Mouse (Mus musculus): ENCODE measurements around the gene Poldip3. TPM values are rescaled to one million over a fixed set of nuclear protein-coding genes. Genes with fewer than 3 reads are reported as not detected.
A peak's percentile ranks its signal among the peaks of the same experiment; 100 is the strongest.

Poldip3 gene
- total and polyA plus RNA-seq, 3 experiments = 77.0 to 78.9 (median 77.2) TPM

DNA sequence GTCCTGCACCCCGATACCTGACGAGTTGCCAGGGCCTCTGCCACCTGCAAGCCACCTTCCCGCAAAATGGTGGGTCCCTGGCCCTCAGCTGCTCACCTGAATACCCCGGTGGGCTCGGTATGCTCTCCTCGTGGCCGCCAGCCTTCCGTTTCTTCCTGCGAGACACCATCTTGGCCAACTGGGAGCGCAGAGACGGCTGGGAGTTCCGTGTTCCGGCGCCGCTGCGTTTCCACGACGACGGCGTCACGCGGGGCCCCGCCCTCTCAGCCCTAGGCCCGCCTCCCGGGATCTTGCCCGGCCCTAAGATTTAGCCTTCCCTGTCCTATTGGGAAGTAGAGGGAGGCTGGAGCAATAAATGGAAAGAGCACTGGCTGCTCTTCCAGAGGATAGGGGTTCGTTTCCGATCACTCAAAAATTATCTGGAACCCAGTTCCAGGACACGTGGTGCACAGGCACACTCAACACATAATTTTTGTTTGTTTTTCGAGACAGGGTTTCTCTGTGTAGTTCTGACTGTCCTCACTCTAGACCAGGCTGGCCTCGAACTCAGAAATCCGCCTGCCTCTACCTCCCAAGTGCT is 26.5 kb downstream of the Poldip3 start, which contains the start of gene Rrp7a (continued):
- no peak for TF ChIP-seq GABPA (IDR thresholded peaks at IDR 0.05; ENCODE audit: insufficient replicate concordance, low read depth, low read length)
- TF ChIP-seq HCFC1 (IDR thresholded peaks at IDR 0.05; ENCODE audit: low read depth, low read length) = peak; percentile 80
- TF ChIP-seq BHLHE40 (IDR thresholded peaks at IDR 0.05; ENCODE audit: low read depth, low read length) = no peak
- no peak for TF ChIP-seq ZNF384 (IDR thresholded peaks at IDR 0.05; ENCODE audit: low read depth, low read length)
- TF ChIP-seq USF1 (IDR thresholded peaks at IDR 0.05; ENCODE audit: low read depth, low read length) = peak; percentile 48; the same call in 1 of the 2 replicates
- no peak for TF ChIP-seq JUN (IDR thresholded peaks at IDR 0.05; ENCODE audit: insufficient read depth, low read depth, low read length)
- no peak; the same call in 1 of the 2 replicates for TF ChIP-seq MAX (IDR thresholded peaks at IDR 0.05; ENCODE audit: low read length)
- peak; percentile 57; the same call in 1 of the 2 replicates for TF ChIP-seq TBP (conservative IDR thresholded peaks at IDR 0.05; ENCODE audit: low read depth, low read length)
- no peak for TF ChIP-seq NRF1 (IDR thresholded peaks at IDR 0.05; ENCODE audit: low read depth, low read length)
- no peak for TF ChIP-seq JUND (conservative IDR thresholded peaks at IDR 0.05; ENCODE audit: low read depth, low read length)
- no peak for TF ChIP-seq SMC3 (IDR thresholded peaks at IDR 0.05; ENCODE audit: low read depth, low read length)
- no peak for TF ChIP-seq MEF2A (IDR thresholded peaks at IDR 0.05; ENCODE audit: borderline replicate concordance, low read depth, low read length)
- no peak for TF ChIP-seq RAD21 (IDR thresholded peaks at IDR 0.05; ENCODE audit: low read depth, low read length)
- TF ChIP-seq RCOR1 (conservative IDR thresholded peaks at IDR 0.05; ENCODE audit: low read depth, low read length) = no peak

DNA sequence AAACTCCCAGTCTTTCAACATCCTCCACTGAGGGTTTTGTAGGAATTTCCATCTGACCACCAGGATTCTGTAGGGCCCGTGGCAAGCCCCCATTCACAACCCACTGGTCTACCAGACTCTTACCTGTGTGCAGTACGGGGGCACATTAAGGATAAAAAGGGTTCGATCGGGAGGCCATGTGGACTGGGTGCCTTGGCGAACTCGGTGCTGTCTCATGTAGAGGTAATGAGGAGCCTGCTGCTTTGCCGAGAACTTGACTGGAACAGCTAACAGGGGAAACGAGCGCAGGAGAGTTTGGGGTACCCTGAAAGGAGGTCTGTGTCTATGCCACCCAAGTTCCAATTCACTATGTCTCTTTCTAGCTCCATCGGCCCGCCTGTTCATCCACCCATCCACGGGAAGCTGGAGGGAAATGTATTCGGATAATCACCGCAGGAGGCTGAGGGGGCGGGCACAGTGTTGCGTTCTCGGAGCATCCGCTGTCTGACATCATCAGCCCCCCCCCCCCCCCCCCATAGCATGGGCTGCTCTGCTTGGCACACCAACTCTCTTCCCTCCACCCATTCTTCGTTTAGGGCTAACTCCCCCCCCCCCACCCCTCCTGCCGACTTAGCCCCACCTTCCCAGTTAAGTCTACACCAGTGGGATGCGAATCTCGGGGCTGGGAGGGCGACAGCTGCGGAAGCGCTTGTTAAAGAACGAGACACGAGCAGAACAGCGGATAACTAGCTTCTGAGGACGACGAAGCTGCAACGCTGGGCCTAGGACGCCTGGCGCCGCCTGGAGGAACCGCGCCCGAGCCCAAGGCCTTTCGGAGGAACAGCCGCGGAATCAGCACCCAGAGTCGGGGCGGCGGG is 27.2 kb downstream of the Poldip3 start:
- in situ Hi-C loops (cut with MboI; ENCODE audit: low pct_ligation_motif_present, low pct_unique_long_range_greater_than_20kb, low sequenced_read_pairs) (no loop called here), dilution Hi-C loops (cut with MboI; ENCODE audit: extremely low pct_ligation_motif_present, extremely low pct_unique_long_range_greater_than_20kb, low sequenced_read_pairs) (no loop called here)
- peak overlapping the region; percentile 85 for H3K9ac ChIP-seq (ENCODE audit: insufficient read depth, low read depth)
- H3K36me3 ChIP-seq (replicated peaks in 1 of 2; ENCODE audit: control insufficient read depth in 1 of 2, insufficient read depth in 1 of 2, low read length in 1 of 2) = peaks cover 49 to 69% of the 10 kb centered on the region in 2 experiments
- TF ChIP-seq GABPA (IDR thresholded peaks at IDR 0.05; ENCODE audit: insufficient replicate concordance, low read depth, low read length) (no peak), JUND (conservative IDR thresholded peaks at IDR 0.05; ENCODE audit: low read depth, low read length) (no peak), NELFE (IDR thresholded peaks at IDR 0.05; ENCODE audit: low read depth, low read length) (no peak), ZC3H11A (IDR thresholded peaks at IDR 0.05; ENCODE audit: low read depth, low read length) (no peak), ETS1 (conservative IDR thresholded peaks at IDR 0.05; ENCODE audit: low read depth, low read length) (no peak), ZKSCAN1 (IDR thresholded peaks at IDR 0.05; ENCODE audit: borderline replicate concordance, low read depth, low read length) (no peak), RAD21 (IDR thresholded peaks at IDR 0.05; ENCODE audit: low read depth, low read length) (no peak), CHD2 (IDR thresholded peaks at IDR 0.05; ENCODE audit: low read length) (no peak), PAX5 (IDR thresholded peaks at IDR 0.05; ENCODE audit: low read length) (no peak), E2F4 (IDR thresholded peaks at IDR 0.05; ENCODE audit: insufficient replicate concordance, low read depth, low read length) (no peak), BHLHE40 (IDR thresholded peaks at IDR 0.05; ENCODE audit: low read depth, low read length) (no peak), IRF4 (IDR thresholded peaks at IDR 0.05; ENCODE audit: low read depth, low read length) (no peak), MYC (IDR thresholded peaks at IDR 0.05; ENCODE audit: low read depth, low read length) (no peak), UBTF (IDR thresholded peaks at IDR 0.05; ENCODE audit: low read depth, low read length) (no peak), SMC3 (IDR thresholded peaks at IDR 0.05; ENCODE audit: low read depth, low read length) (no peak), USF2 (conservative IDR thresholded peaks at IDR 0.05; ENCODE audit: low read depth, low read length) (no peak), HCFC1 (IDR thresholded peaks at IDR 0.05; ENCODE audit: low read depth, low read length) (no peak), MAX (IDR thresholded peaks at IDR 0.05; ENCODE audit: low read length) (no peak)
- H3K27ac ChIP-seq (ENCODE audit: insufficient read depth, low read depth) = peak overlapping the region; percentile 84
- H3K79me2 ChIP-seq (replicated peaks; ENCODE audit: control insufficient read depth, extremely low read depth, insufficient read depth, poor library complexity, severe bottlenecking) = peaks cover 28% of the 10 kb centered on the region
- peaks cover 0 to 12% of the 10 kb centered on the region in 2 experiments; a peak in 2 of 4 replicates for H3K4me1 ChIP-seq (ENCODE audit: control insufficient read depth in 1 of 2, insufficient read depth in 2 of 2)
- no peaks in the 10 kb centered on the region for H3K9me3 ChIP-seq (replicated peaks; ENCODE audit: low read length)
- no peaks in the 10 kb centered on the region for H3K27me3 ChIP-seq (replicated peaks)
- DNase-seq (ENCODE audit: extremely low read depth) = peak; percentile 73
- H3K4me3 ChIP-seq (replicated peaks in 1 of 3; ENCODE audit: low read depth in 2 of 3, low read length in 2 of 3, poor library complexity in 1 of 3) = peak overlapping the region; percentile 90 to 96 (median 92)
- H3K4me2 ChIP-seq (ENCODE audit: insufficient read depth, low read depth, poor library complexity, severe bottlenecking) = peak overlapping the region; percentile 52; the same call in 1 of the 2 replicates

Measured in CH12.LX (cell line).